Mouse (Mus musculus) G1E (cell line): Measurements from ENCODE around the gene 4930562C15Rik. TPM values are rescaled to one million over a fixed set of nuclear protein-coding genes. Genes with fewer than 3 reads are reported as not detected.

Source experiments
- ATAC-seq: 2 replicates; pipeline ENCODE4 v1.8.0; 2016; ENCODE audit warnings: mild to moderate bottlenecking; ENCODE audit not compliant: insufficient number of reproducible peaks, poor library complexity, low FRiP score, severe bottlenecking; ENCODE audit errors: extremely low read depth
- DNase-seq: peaks from one replicate; pipeline ENCODE4 v3.0.0; 2012; ENCODE audit warnings: low spot score
- H3K27me3 ChIP-seq: 2 replicates; pipeline ENCODE4 v1.6.1; 2012; ENCODE audit warnings: mild to moderate bottlenecking, low read length, inconsistent platforms; ENCODE audit not compliant: insufficient read depth
- H3K36me3 ChIP-seq: replicated peaks from 2 replicates; pipeline ENCODE3; 2012; ENCODE audit warnings: mild to moderate bottlenecking, inconsistent platforms
- H3K4me1 ChIP-seq: 2 replicates; pipeline ENCODE4 v1.6.1; 2012; ENCODE audit warnings: low read depth, low read length, inconsistent platforms, mixed read lengths; ENCODE audit not compliant: insufficient read depth
- H3K4me3 ChIP-seq: 2 replicates; pipeline ENCODE4 v1.5.1; 2012; ENCODE audit warnings: low read depth, mild to moderate bottlenecking, inconsistent platforms, low read length, moderate library complexity, mixed read lengths
- H3K9me3 ChIP-seq: replicated peaks from 2 replicates; pipeline ENCODE4 v1.6.1; 2012; ENCODE audit warnings: inconsistent platforms
- CTCF ChIP-seq: IDR thresholded peaks from 2 replicates; pipeline ENCODE4 v1.5.1; 2012; ENCODE audit warnings: low read depth, low read length, inconsistent platforms, mixed read lengths
- GATA1 ChIP-seq: IDR thresholded peaks from 2 replicates; pipeline ENCODE4 v1.6.1; 2012; ENCODE audit warnings: borderline replicate concordance, low read length, inconsistent platforms, mixed read lengths
- GATA2 ChIP-seq: IDR thresholded peaks from 2 replicates; pipeline ENCODE4 v1.6.1; 2012; ENCODE audit warnings: low read depth, low read length, inconsistent platforms, borderline replicate concordance
- POLR2AphosphoS5 ChIP-seq: IDR thresholded peaks from 2 replicates; pipeline ENCODE4 v1.6.1; 2012; ENCODE audit warnings: low read depth, low read length, inconsistent platforms; ENCODE audit not compliant: insufficient replicate concordance
- TAL1 ChIP-seq: conservative IDR thresholded peaks from 2 replicates; pipeline ENCODE4 v1.6.1; 2012; ENCODE audit warnings: low read depth, low read length, inconsistent platforms, mixed read lengths
- polyA plus RNA-seq: library from polyadenylated mRNA; stranded (reverse); fragments of >175 nt; gene quantifications from 2 replicates; pipeline ENCODE4 v1.2.3, GENCODE M21; 2012
- total RNA-seq, 2 experiments: library from RNA; stranded (forward) in 1 of 2; stranded (reverse) in 1 of 2; fragments of 200-1000 nt in 1 of 2; fragments of >200 nt in 1 of 2; fragmentation: Nextera tagmentation in 1 of 2; gene quantifications; 2 replicates each; pipeline ENCODE4 v1.2.3; 2014 to 2017

The 4930562C15Rik gene
- total and polyA plus RNA-seq, 3 experiments: 0.16 TPM; not detected in 2

- no peak for DNase-seq
- H3K36me3 ChIP-seq: peaks cover 67% of the 10 kb centered on the region
- H3K4me1 ChIP-seq: peaks cover 61% of the 10 kb centered on the region
- H3K27me3 ChIP-seq: no peaks in the 10 kb centered on the region
- no peaks in the 10 kb centered on the region for H3K9me3 ChIP-seq
- H3K4me3 ChIP-seq: no peak overlapping the region
- TF ChIP-seq POLR2AphosphoS5 (no peak), GATA2 (no peak), CTCF (no peak), TAL1 (no peak), GATA1 (no peak)
- no peak for ATAC-seq
Measured at GRCm38 (mm10) chr16:4870490-4870889, 35.3 kb downstream of the 4930562C15Rik start.

GRCm38 (mm10) chr16:4871926-4872325, 36.7 kb downstream of the 4930562C15Rik start:
- ATAC-seq: no peak
- Histone ChIP-seq H3K4me1 (peaks cover 69% of the 10 kb centered on the region), H3K4me3 (no peak overlapping the region), H3K27me3 (no peaks in the 10 kb centered on the region), H3K36me3 (peaks cover 82% of the 10 kb centered on the region), H3K9me3 (no peaks in the 10 kb centered on the region)
- TF ChIP-seq TAL1 (no peak), CTCF (no peak), GATA1 (no peak), GATA2 (no peak), POLR2AphosphoS5 (no peak)
- no peak for DNase-seq

- peaks cover 81% of the 10 kb centered on the region for H3K4me1 ChIP-seq
- H3K36me3 ChIP-seq: peaks cover 73% of the 10 kb centered on the region
Measured at GRCm38 (mm10) chr16:4875198-4876032, 40.2 kb downstream of the 4930562C15Rik start.

GRCm38 (mm10) chr16:4876033-4876680, 40.9 kb downstream of the 4930562C15Rik start:
- DNase-seq: no peak

More at GRCm38 (mm10) chr16:4875198-4876032, 40.2 kb downstream of the 4930562C15Rik start:
- Histone ChIP-seq H3K4me3 (peak overlapping the region; percentile 69; the same call in 1 of the 2 replicates), H3K27me3 (no peaks in the 10 kb centered on the region), H3K9me3 (no peaks in the 10 kb centered on the region)
- TF ChIP-seq POLR2AphosphoS5 (no peak), CTCF (no peak), GATA1 (no peak), GATA2 (no peak), TAL1 (no peak)
- DNase-seq (peak; percentile 52), ATAC-seq (peak; percentile 43)

GRCm38 (mm10) chr16:4877195-4877594, 42.0 kb downstream of the 4930562C15Rik start:
- H3K9me3 ChIP-seq: no peaks in the 10 kb centered on the region
- TF ChIP-seq POLR2AphosphoS5 (no peak), CTCF (no peak), GATA1 (no peak), TAL1 (no peak), GATA2 (no peak)
- peak; percentile 34 for DNase-seq
- ATAC-seq: no peak
- peaks cover 59% of the 10 kb centered on the region for H3K36me3 ChIP-seq
- H3K27me3 ChIP-seq: no peaks in the 10 kb centered on the region
- peak overlapping the region; percentile 89; the same call in 1 of the 2 replicates for H3K4me3 ChIP-seq
- peaks cover 89% of the 10 kb centered on the region for H3K4me1 ChIP-seq

More at GRCm38 (mm10) chr16:4876033-4876680, 40.9 kb downstream of the 4930562C15Rik start:
- peak overlapping the region; percentile 69; the same call in 1 of the 2 replicates for H3K4me3 ChIP-seq
- H3K27me3 ChIP-seq: no peaks in the 10 kb centered on the region
- H3K36me3 ChIP-seq: peaks cover 66% of the 10 kb centered on the region
- no peak for TF ChIP-seq POLR2AphosphoS5
- no peak for TF ChIP-seq CTCF
- TF ChIP-seq GATA1: no peak
- no peak for TF ChIP-seq GATA2
- TF ChIP-seq TAL1: no peak
- no peak for ATAC-seq
- no peaks in the 10 kb centered on the region for H3K9me3 ChIP-seq
- peaks cover 84% of the 10 kb centered on the region for H3K4me1 ChIP-seq

- TF ChIP-seq GATA1 (no peak), POLR2AphosphoS5 (no peak), GATA2 (no peak), TAL1 (no peak), CTCF (no peak)
- ATAC-seq (no peak), DNase-seq (no peak)
- Histone ChIP-seq H3K27me3 (no peaks in the 10 kb centered on the region), H3K4me1 (peaks cover 86% of the 10 kb centered on the region), H3K4me3 (peak overlapping the region; percentile 89), H3K9me3 (no peaks in the 10 kb centered on the region), H3K36me3 (peaks cover 56% of the 10 kb centered on the region)
Measured at GRCm38 (mm10) chr16:4877701-4878100, 42.5 kb downstream of the 4930562C15Rik start.
